Mouse (Mus musculus) lung, postnatal 0 days (tissue): Measurements from ENCODE around the gene Vps51. TPM values are rescaled to one million over a fixed set of nuclear protein-coding genes. Genes with fewer than 3 reads are reported as not detected.

Experiments
- ATAC-seq: fragments of 200-750 bp; cut with Nextera tagmentation; 2 replicates; pipeline ENCODE4 v1.8.0; 2017; ENCODE audit warnings: moderate library complexity
- DNase-seq: peaks from one replicate; pipeline ENCODE4 v3.0.0-alpha.2; 2016; ENCODE audit warnings: low spot score
- H3K27ac ChIP-seq: fragments of 300-500 bp; sonication (generic); 2 replicates; pipeline ENCODE4 v1.5.1; 2014; ENCODE audit warnings: antibody characterized with exemption, mild to moderate bottlenecking, low read length, mixed read lengths
- H3K27me3 ChIP-seq: fragments of 300-500 bp; sonication (generic); replicated peaks from 2 replicates; pipeline ENCODE4 v1.6.1; 2014; ENCODE audit warnings: low read length, mixed read lengths; ENCODE audit not compliant: insufficient read depth
- H3K36me3 ChIP-seq: fragments of 300-500 bp; sonication (generic); 2 replicates; pipeline ENCODE4 v1.6.1; 2014; ENCODE audit warnings: low read length, mixed read lengths; ENCODE audit not compliant: insufficient read depth
- H3K4me1 ChIP-seq: fragments of 300-500 bp; sonication (generic); 2 replicates; pipeline ENCODE4 v1.6.1; 2014; ENCODE audit warnings: antibody characterized with exemption, low read depth, low read length, mixed read lengths; ENCODE audit not compliant: insufficient read depth
- H3K4me2 ChIP-seq: fragments of 300-500 bp; sonication (generic); replicated peaks from 2 replicates; pipeline ENCODE4 v1.6.1; 2014; ENCODE audit warnings: low read depth, mild to moderate bottlenecking, low read length, moderate library complexity, mixed read lengths
- H3K4me3 ChIP-seq: fragments of 300-500 bp; sonication (generic); 2 replicates; pipeline ENCODE4 v1.5.1; 2014; ENCODE audit warnings: low read depth, low read length
- H3K9ac ChIP-seq: fragments of 300-500 bp; sonication (generic); replicated peaks from 2 replicates; pipeline ENCODE4 v1.6.1; 2014; ENCODE audit warnings: low read depth, mild to moderate bottlenecking
- H3K9me3 ChIP-seq: fragments of 300-500 bp; sonication (generic); 2 replicates; pipeline ENCODE4 v1.6.1; 2016; ENCODE audit warnings: low read length, mixed read lengths
- CTCF ChIP-seq: IDR thresholded peaks from 2 replicates; pipeline ENCODE4 v1.5.1; 2016; ENCODE audit warnings: antibody characterized with exemption, mild to moderate bottlenecking
- EP300 ChIP-seq: IDR thresholded peaks from 2 replicates; pipeline ENCODE4 v1.6.1; 2016; ENCODE audit warnings: antibody characterized with exemption, mild to moderate bottlenecking, control low read depth
- WGBS: fragments of 180-500 bp; shearing (Covaris S2); extraction: QIAGEN DNeasy Blood & Tissue Kit; methylation state at CpG from one replicate; pipeline ENCODE4 v1.1.7; 2014; 5-methylcytosine and 5-hydroxymethylcytosine counted together
- microRNA-seq: library from miRNA; unstranded; fragments of <30 nt; microRNA quantifications from one replicate; pipeline ENCODE4, GENCODE M21; 2016
- polyA plus RNA-seq: library from polyadenylated mRNA; unstranded; fragments of >200 nt; fragmentation: Nextera tagmentation; extraction: Ambion mirVana; gene quantifications from 2 replicates; pipeline ENCODE4 v1.2.1, GENCODE M21; 2015

Vps51 gene
- polyA plus RNA-seq, 1 experiment from 2014 or later = 52.7 TPM

GRCm38 (mm10) chr19:6023059-6023458, 54.0 kb downstream of the Vps51 start:
- peak; percentile 78 for ATAC-seq
- Histone ChIP-seq H3K9ac (no peak overlapping the region), H3K4me3 (no peak overlapping the region), H3K27ac (no peak overlapping the region), H3K4me2 (no peak overlapping the region), H3K27me3 (no peaks in the 10 kb centered on the region), H3K9me3 (no peaks in the 10 kb centered on the region), H3K36me3 (no peaks in the 10 kb centered on the region), H3K4me1 (no peaks in the 10 kb centered on the region)
- 37% methylated on average over 8 of the region's 8 CpGs for WGBS
- peak; percentile 28 for TF ChIP-seq CTCF
- TF ChIP-seq EP300 = no peak
- DNase-seq = peak; percentile 42

- TF ChIP-seq EP300 = no peak
- TF ChIP-seq CTCF = peak; percentile 39
- H3K9ac ChIP-seq = no peak overlapping the region
- H3K36me3 ChIP-seq = no peaks in the 10 kb centered on the region
- no peaks in the 10 kb centered on the region for H3K27me3 ChIP-seq
- ATAC-seq (no peak), DNase-seq (peak; percentile 64)
- H3K4me3 ChIP-seq = no peak overlapping the region
- H3K9me3 ChIP-seq = no peaks in the 10 kb centered on the region
- H3K27ac ChIP-seq = no peak overlapping the region
- no peak overlapping the region for H3K4me2 ChIP-seq
- H3K4me1 ChIP-seq = peaks cover 7% of the 10 kb centered on the region
- WGBS = 34% methylated on average over 3 of the region's 3 CpGs
Measured at GRCm38 (mm10) chr19:6020276-6020675, 56.8 kb downstream of the Vps51 start.

GRCm38 (mm10) chr19:6018142-6019089, 58.6 kb downstream of the Vps51 start:
- 28% methylated on average over 15 of the region's 15 CpGs for WGBS
- Histone ChIP-seq H3K4me2 (no peak overlapping the region), H3K9ac (no peak overlapping the region), H3K4me1 (peaks cover 16% of the 10 kb centered on the region), H3K9me3 (no peaks in the 10 kb centered on the region), H3K27ac (no peak overlapping the region), H3K36me3 (no peaks in the 10 kb centered on the region), H3K27me3 (no peaks in the 10 kb centered on the region), H3K4me3 (no peak overlapping the region)
- DNase-seq (peak; percentile 94), ATAC-seq (peak; percentile 45)
- TF ChIP-seq CTCF (peak; percentile 94), EP300 (no peak)

Small RNA genes lying within 50 kb of the gene (microRNA-seq; reads per million reads assigned to microRNA genes)
- 1.5 reads per million for gene Mir6988

Other genes with a start within 250 kb of the Vps51 start
- 33.9 and 35.1 TPM in 2 replicates for gene Frmd8, start 202.0 kb downstream of the Vps51 start, polyA plus RNA-seq
- gene Slc25a45, start 199.4 kb downstream of the Vps51 start, polyA plus RNA-seq = 8.4 and 10.2 TPM in 2 replicates
- 1.3 and 1.5 TPM in 2 replicates for gene Tigd3, start 183.1 kb downstream of the Vps51 start, polyA plus RNA-seq
- 77.7 and 78.0 TPM in 2 replicates for gene Dpf2, start 164.2 kb downstream of the Vps51 start, polyA plus RNA-seq
- gene Cdc42ep2, start 152.4 kb downstream of the Vps51 start, polyA plus RNA-seq = 21.3 and 23.2 TPM in 2 replicates
- 16.6 and 20.7 TPM in 2 replicates for gene Pola2, start 113.0 kb downstream of the Vps51 start, polyA plus RNA-seq
- gene Slc22a20, start 91.1 kb downstream of the Vps51 start, polyA plus RNA-seq = not detected in 2 replicates
- gene Capn1, start 61.3 kb downstream of the Vps51 start, polyA plus RNA-seq = 11.9 and 14.3 TPM in 2 replicates
- gene Syvn1, start 30.7 kb downstream of the Vps51 start, polyA plus RNA-seq = 16.3 and 18.7 TPM in 2 replicates
- gene Mrpl49, start 19.4 kb downstream of the Vps51 start, polyA plus RNA-seq = 36.7 and 37.6 TPM in 2 replicates
- gene Fau, start 19.4 kb downstream of the Vps51 start, polyA plus RNA-seq = 784 and 827 TPM in 2 replicates
- gene Znhit2, start 16.0 kb downstream of the Vps51 start, polyA plus RNA-seq = 31.2 and 33.9 TPM in 2 replicates
- gene Tm7sf2, start 8.9 kb downstream of the Vps51 start, polyA plus RNA-seq = 8.1 and 9.5 TPM in 2 replicates
- not detected in 2 replicates for gene Tmem262, start 2.8 kb upstream of the Vps51 start, polyA plus RNA-seq
- 0.35 and 0.62 TPM in 2 replicates for gene Gm28374, start 5.0 kb upstream of the Vps51 start, polyA plus RNA-seq
- 53.5 and 57.8 TPM in 2 replicates for gene Zfpl1, start 7.7 kb upstream of the Vps51 start, polyA plus RNA-seq
- 2.8 TPM in 2 replicates for gene Cdca5, start 7.8 kb upstream of the Vps51 start, polyA plus RNA-seq
- not detected in 2 replicates for gene AC131692.1, start 17.2 kb upstream of the Vps51 start, polyA plus RNA-seq
- gene Naaladl1, start 28.6 kb upstream of the Vps51 start, polyA plus RNA-seq = 0.14 TPM in 1 of 2 replicates, not detected in the other
- 22.3 and 24.5 TPM in 2 replicates for gene Sac3d1, start 41.4 kb upstream of the Vps51 start, polyA plus RNA-seq
- gene Snx15, start 51.1 kb upstream of the Vps51 start, polyA plus RNA-seq = 29.7 and 30.8 TPM in 2 replicates
- 0.93 and 1.0 TPM in 2 replicates for gene Batf2, start 63.8 kb upstream of the Vps51 start, polyA plus RNA-seq
- gene Arl2, start 64.3 kb upstream of the Vps51 start, polyA plus RNA-seq = 64.5 and 64.6 TPM in 2 replicates
- gene Majin, start 107.2 kb upstream of the Vps51 start, polyA plus RNA-seq = 0.10 TPM in 1 of 2 replicates, not detected in the other
- 0.49 and 0.55 TPM in 2 replicates for gene Gpha2, start 149.1 kb upstream of the Vps51 start, polyA plus RNA-seq
- gene Ppp2r5b, start 158.6 kb upstream of the Vps51 start, polyA plus RNA-seq = 20.2 and 21.6 TPM in 2 replicates
- gene Atg2a, start 164.4 kb upstream of the Vps51 start, polyA plus RNA-seq = 5.1 and 5.9 TPM in 2 replicates
- gene Ehd1, start 199.5 kb upstream of the Vps51 start, polyA plus RNA-seq = 115 and 119 TPM in 2 replicates
- 2.8 and 3.2 TPM in 2 replicates for gene Cdc42bpg, start 229.2 kb upstream of the Vps51 start, polyA plus RNA-seq